Mouse (Mus musculus): ENCODE measurements around the gene Glis1.
A peak's percentile ranks its signal among the peaks of the same experiment; 100 is the strongest.

Glis1 gene

DNA sequence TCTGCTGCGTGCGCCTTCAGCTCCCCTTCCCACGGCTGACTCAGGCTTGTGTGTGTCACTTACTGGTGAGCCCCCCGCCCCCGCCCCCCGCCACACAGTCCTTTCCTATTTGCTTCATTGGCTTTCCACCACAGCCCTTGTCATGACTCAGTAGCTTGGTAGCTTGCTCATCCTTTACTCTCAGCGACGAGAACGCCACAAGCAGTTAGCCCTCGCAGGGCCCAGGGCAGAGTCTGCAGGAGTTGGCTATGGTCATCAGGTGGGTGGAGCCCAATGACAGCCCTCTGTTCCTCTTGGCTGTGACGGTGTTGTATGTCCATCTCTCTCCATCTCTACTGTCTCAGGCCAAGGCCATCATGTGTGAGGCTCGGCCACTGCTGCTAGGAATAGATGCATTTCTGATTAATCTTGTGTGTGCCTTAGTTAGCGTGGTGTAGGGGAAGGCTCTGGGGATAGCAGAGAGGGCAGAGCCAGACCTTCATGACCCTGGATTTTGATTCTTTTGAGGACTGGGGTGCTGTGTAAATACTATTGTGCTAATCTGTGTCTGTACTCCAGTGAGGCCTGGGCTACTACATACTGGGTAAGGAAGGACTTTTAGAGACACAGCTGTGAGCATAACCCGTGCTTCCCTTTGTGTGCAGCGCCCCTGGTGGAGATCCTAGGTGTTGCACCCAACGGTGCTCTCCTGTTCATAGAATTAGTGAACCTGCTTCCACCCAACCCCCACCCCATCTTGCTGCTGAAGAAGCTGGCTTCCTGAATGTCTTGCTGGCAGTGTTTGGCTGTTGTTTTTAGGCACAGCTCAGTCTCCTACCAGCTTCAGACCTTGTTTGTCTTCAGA is 19.0 kb downstream of the Glis1 start:
- peak; percentile 84 for DNase-seq (ENCODE audit: low spot score)

DNA sequence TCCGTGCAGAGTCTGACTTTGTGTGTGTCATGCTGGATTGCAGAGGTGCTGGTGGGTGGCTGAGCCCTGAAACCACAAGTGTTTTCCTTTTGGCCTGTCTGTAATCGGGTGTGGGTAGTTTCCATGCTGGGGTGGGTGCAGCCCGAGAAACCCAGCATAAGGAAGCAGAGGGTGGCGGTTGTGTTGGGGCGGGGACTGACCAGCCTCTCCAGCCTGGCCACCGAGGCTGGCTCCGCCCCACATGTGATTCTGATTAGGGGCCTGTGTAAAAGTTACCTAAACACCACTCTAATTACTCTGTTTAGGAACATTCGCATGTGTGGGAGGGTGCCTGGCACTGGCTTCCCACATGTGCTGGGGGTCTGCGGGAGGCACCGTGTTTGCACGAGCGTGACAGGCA is 23.2 kb downstream of the Glis1 start:
- no peak for DNase-seq (ENCODE audit: low spot score)

DNA sequence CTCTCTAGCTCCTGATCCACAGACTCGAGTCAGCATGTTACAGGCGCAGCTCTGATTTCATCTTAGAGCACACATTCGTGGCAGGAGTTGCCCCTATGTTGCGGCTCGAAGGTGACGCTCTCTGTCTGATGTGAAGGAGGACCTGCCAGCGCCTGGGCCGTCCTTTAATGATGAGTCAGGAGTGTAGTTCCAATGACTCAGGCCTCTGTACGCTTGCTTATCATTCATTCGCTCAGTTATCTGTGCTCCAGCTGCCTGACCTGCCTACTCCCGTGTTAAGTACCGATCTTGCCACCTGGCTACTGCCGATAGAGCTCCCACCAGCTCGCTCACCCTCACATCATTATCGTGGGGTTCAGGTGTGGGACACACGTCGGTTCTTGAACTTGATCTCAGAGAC is 24.5 kb downstream of the Glis1 start:
- no peak for DNase-seq (ENCODE audit: low spot score)

DNA sequence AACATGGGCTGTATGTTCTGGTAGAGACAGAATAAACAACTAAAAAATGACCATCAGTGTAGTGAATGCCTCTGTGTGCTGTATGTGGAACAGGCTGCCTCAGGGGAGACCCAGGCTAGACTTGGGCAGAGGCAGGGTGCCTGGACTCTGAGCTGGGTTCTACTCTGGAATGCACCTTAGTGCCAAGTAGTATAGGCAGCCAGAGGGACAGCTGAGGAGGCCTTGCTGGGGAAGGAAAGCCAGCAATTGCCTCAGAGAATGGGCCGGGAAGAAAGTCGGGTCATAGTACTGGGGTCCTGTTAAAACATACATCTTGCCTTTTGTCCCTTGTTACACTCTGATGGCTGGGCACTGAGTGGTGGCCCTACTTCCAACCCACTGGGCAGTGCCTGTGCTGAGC is 25.1 kb downstream of the Glis1 start:
- no peak for DNase-seq (ENCODE audit: low spot score)

DNA sequence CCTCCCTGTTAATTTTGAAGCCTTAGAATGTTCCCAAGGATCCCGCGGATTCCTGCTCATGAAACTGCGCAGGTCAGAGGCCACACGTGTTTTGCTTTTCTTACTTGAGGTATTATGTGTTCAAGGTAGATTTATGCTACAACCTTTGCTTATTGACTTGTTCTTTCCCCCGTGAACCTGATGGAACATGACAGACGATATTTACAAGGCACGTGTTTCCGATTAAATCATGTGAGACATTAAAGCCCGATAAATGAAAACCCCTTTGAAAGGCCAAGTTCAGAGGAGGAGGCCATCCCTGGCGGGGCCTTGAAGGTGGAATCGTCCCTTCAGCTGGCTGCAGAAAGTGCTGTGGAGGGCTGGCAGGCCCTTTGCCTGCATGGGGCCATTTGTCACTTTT is 26.1 kb downstream of the Glis1 start:
- DNase-seq (ENCODE audit: low spot score) = no peak

DNA sequence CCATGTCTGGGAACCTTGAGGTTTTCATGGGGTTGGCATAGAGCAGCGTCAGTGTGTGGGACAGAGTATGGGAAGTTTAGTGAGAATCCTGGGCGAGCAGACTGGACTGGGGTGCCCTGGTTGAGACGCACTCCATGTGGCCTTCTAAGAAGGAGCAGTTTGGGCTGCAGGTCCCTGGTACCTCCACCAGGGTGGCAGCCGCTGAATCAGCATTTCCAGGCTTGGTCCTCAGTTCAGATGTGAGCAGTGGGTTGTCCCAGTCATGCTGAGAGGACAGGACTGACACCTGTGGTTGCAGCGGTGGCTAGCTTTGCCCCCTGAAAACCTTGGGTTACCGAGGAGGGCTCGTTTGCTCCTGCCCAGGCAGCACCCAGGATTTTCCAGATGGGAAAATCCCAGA is 33.4 kb downstream of the Glis1 start:
- no peak for DNase-seq (ENCODE audit: low spot score)

DNA sequence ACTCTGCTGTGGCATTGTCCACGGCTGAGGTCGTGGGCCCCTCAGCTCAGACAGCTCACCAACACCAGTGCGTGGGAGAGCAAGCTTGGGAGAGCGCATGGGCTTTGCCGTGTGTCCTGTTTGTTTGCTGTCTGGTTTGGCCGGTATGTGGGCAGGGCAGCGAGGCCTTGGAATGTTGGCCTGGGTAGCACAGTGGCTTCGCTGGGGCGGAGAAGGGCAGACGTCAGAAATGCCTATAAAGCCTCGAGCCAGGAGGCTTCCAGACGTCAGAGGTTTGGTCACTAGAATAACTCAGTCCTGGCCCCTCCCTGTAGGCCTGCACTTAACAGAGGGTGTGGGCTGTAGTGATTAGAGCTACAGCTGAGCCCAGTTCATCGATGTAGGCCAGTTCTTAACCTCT is 33.9 kb downstream of the Glis1 start:
- DNase-seq (ENCODE audit: low spot score) = peak; percentile 53

DNA sequence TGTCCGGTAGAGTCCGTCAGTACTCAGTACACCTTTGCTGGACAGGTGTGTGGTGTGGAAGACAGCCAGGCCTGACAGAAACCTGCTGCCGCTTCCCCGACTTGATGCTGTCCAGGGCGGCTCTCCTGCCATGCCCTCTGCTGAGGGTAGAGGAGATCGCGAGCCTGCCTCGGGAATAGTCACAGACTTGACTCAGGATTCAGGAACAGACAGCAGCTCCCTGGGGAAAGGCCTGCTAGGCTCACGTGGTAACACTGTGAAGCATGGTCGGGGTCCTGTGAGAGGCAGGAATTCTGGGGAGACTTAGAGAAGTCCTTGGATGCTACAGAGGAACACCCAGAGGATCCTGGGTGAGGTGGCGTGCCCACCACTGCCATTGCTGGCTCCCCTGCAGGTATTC is 34.4 kb downstream of the Glis1 start:
- DNase-seq (ENCODE audit: low spot score) = no peak

DNA sequence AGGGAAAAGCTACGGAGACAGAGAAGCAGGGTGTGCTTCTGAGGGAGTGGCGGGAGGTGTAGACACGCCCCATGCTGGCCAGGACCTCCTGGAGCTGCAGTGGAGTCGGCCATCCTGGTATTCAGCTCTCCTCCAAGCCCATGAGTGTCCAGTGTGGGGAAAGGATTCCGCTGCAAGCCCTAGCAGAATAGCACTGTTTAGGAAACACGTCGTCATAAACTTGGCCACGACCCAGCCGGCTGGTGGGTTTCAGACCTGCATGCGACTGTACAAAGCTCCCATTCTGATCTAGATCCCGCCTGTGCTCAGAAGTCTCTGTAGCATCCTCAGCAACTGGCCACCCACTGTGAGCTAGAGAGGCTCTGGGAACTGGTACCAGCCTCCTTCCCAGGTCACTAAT is 41.9 kb downstream of the Glis1 start:
- DNase-seq (ENCODE audit: low spot score) = no peak

DNA sequence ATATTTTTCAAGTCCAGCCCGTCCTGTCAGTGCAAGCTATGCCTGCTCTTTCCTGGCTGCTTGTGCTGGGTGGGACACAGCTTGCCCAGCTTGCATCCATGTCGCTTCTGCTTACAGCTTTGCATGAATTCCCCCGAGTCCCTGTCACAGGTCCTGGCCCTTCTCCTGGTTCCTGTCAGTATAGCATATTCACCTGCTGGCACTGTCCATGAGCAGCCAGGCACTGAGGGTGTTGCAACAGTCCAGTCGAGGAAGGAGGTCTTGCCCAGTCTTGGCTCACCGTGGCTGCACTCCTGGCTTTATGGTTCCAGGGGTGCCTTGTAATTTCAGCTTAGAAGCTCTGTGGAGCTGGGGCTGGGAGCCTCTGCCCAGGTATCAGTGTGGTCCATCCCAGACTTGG is 44.6 kb downstream of the Glis1 start:
- no peak for DNase-seq (ENCODE audit: low spot score)

DNA sequence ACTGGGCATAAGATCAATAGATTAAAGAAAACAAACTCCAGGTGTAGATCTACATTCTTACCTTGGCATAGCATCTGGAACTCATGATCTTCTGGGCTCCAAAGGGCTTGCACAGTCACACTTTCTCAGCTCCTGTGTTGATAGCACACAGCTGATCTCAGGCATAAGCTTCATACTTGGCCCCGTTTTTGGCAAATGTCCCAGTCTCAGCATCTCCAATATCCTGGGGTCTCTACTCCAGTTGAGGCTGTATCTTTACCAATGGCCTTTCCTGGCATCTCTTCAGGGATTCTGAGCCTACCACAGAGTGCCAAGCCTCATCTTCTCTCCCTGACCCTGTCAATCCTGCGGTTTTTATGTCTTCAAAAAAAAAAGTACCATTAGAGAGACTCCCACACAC is 48.1 kb downstream of the Glis1 start:
- no peak for DNase-seq (ENCODE audit: low spot score)

DNA sequence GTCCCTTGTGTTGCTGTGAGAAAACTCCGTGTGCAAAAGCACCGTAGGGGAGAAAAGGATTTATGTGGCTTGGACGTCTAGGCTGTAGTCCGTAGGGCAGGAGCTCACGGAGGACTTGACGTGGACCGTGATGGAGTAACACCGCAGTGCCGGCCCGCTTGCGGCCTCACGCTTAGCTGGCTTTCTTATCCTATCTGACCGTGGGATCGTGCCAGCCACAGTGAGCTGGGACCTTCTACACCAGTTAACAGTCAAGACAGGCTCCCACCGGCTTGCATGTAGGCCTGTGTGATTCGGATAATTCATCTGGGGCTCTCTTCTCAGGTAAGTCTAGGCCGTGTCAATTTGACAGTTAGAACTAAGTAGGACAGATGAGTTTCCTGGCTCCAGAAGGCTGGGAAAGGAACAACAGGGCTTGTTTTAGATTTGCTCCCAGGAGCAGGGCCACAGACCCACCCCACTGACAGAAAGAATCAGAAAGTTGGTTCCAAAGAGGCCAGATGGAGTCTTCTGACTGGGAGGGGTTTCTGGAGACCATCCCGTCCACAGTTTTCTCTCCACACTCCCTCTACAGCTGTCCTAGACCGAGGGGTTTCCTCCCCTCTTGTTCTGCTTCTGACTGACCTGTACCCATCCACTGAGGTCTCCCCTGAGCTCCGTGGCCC is 49.3 kb downstream of the Glis1 start:
- DNase-seq (ENCODE audit: low spot score) = no peak

DNA sequence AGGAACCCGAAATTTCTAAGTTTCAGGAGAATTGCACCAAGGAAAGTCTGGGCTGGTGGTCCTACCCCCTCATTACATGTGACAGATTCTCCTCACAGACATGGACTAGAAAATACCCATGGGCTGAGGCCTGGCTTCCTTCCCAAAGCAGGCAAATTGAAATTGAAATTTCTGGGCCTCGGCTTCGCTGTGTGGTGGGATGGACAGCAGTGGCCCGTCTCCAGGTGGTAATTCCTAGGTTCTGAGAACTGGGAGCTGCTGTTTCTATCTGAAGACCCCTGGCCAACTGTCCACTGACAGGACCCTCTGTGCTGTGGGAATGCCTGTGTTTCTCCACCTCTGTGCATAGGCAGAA is 49.8 kb downstream of the Glis1 start:
- DNase-seq (ENCODE audit: low spot score) = no peak

DNA sequence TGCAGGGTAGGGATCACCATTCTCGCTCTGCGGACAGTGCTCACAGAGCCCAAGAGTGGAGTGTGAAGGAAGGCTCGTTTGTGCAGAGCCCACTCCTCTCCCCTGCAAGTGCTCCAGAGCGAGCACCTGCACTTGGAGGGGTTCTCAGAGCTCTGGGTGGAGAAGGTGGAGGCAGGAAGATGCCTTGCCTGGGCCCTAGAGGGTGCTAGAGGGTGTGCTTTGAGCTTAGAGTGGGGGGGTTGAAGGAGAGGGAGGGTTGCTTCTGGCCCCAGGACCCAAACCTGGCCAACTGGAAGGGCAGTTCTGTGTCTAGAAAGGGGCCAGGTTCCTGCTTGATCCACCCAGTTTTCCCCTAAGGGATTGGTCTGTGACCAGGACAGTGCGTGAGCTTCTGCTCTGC is 51.5 kb downstream of the Glis1 start:
- no peak for DNase-seq (ENCODE audit: low spot score)

DNA sequence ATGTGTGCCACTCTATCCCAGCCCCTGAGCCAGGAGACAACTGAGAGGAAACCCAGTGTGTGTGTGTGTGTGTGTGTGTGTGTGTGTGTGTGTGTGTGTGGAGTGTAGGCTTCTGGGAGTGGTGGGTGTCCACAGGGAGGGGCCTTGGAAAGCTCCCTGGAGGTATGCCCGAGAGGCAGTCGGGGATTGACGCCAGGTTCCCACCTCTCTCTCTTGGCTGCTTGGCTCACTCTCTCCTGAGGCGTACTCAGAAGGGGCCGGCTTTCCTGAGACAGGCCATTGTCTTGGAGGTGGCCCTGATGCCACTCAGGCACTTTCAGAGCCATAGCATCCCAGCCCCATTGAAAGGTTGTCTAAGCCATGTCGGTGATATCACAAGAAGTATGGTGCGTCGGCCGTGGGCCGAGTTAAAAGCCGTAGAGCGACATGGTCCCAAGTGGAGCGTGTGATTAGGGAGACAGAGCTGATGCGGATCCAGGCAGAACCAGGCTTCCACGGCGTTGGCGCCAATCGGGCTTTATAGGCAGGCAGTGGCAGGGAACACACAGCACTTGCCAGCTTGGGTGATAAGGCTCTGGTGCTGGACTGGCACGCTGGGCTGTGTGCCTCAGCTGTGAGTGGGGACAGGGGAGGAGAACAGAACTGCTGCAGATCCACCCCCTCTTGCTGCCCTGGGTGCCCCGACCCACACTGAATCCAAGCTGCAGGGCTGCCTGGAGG is 54.9 kb downstream of the Glis1 start:
- no peak for DNase-seq (ENCODE audit: low spot score)

DNA sequence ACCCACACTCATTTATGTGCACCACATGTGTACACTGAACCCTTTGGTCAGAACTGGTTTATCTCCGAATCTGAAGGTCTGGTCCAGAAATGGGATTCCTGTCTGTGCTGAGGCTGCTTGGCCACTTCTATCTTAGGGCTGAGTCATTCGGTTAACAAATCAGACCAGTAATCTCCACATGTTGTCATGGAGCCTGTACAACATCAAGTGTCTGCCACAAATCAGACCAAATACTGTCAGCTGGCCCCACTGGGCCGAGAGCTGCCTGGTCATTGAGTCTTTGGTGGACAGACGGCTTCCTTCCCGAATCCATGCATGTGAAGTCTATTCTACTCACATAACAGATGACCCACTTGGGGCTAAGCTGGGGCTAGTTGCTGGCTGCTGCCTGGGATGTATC is 58.6 kb downstream of the Glis1 start:
- no peak for DNase-seq (ENCODE audit: low spot score)

DNA sequence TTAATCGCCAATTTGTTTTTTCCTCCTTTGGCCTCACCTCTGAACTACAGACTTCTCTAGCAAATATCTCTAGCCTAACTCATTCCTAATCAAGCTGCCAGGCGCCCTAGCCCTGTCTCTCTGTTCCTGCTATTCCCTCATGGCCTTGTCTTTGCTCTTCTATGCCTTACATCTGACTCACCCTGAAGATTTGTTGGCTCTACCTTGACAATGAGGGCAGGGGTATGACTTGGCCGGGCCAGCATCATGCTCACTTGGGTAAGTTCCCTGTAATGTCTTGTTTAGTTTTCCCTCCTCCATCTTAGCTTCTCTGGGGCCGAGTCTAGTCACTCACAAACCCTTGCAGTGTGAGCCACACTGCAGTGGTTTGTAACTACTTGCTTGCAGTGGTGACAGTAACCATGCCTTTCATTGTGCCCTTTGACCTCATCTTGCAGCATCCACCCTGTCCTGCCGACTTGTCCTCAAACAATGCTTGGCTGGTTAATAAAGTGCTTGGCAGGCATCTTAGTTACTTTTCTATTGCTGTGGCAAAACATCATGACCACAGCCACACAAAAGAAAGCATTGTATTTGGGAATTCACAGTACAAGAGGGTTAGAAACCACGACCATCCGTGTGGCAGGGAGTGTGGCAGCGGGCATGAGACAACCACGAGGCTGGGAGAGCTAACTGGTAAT is 61.5 kb downstream of the Glis1 start:
- DNase-seq (ENCODE audit: low spot score) = no peak

DNA sequence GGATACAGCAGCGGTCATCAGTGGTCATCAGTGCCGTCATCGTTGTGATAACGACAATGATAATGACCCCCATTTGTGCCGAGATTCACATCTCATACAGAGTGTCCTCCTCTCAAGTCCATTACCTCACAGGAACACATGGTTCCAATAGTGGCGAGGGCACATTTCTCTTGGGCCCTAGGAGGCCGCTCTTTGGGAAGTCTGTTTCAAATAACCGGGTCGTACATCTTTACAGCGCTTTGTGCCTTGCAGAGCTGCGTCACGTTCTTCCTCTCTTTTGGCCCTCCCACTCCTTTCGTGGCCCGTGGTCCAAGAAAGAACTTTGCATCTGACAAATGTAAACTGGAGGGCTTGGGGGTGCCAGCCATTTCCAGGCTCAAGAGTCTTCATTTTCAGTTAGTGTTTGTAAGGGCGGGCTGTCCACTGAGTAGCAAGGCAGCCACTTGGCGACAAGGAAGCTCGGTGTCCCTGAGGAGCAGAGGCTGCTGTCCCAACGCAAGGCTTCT is 63.1 kb downstream of the Glis1 start:
- DNase-seq (ENCODE audit: low spot score) = no peak

DNA sequence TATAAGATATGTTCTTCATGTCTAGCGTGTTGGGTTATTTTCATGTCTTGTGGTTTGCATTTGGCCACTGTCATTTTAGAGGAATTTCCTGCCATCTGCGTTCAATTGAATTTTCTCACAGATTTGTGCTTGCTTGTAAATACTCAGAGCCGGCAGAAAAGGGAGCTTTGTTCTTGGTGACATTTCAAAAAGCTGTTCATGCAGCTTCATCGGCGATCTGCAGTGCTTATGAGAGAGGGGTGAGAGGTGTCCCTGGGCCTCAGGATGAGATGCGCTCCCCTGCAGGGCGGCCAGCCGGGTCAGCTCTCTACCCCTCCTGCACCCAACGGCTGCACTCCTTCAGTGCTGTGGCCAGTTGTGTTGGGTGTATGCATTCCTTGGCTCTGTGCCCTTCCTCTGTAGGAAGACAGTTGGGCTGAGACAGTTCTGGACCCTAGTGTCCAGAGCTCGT is 68.2 kb downstream of the Glis1 start:
- DNase-seq (ENCODE audit: low spot score) = no peak

DNA sequence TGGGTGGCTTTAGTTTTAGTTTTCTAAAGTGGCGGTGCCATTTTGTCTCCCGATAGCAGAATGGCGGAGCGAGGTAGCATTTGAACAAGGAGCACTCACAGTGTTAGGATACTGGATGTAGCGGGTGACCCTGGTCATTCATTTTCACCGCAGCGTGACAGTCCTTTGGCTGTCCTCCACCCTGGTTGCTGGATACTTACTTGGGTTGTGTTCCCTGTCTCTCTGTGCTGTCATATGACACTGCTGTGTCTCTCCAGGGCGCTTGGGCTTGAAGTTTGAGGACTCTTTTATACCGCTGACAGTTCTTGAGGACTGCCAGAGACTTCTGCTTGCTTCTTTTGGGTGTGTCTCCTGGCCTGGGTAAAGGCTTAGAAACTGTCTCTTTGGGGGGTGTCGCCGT is 80.6 kb downstream of the Glis1 start:
- no peak for DNase-seq (ENCODE audit: low spot score)

DNA sequence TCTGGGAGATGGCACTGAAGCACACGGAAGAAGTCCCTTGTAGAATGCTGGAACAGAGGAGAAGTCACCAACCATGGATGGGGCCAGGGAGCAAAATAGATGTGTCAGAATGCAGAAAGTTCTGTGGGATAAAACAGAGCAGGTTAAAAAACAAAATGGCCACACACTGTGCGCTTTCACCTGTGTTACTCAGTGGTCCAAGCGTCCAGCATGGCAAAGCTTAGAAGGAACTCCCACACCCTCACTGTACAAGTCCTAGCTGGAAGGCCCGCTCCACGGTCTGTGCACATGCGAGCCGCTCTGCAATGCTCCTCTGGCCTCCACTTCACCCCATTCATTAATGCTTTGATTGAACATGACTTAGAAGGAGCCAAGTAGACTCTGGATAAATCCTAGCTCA is 81.2 kb downstream of the Glis1 start:
- no peak for DNase-seq (ENCODE audit: low spot score)

DNA sequence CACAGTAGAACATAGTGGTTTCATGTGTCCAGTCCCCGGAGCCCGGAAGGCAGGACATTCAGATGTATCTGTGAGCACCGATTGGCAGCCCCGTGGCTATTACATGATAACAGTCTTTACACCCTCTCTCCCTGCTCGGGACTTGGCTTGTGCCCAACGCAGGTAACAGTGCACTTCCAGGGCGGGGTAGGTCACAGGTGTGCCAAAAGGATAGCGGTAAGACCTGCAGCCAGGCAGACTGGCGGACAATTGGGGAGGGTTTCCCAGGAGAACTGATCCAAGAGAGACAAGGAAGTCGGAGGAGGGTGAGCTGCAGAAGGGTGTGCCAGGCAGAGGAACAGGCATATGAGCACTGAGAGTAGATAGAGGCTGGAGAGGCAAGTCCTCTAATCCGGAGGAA is 84.4 kb downstream of the Glis1 start:
- DNase-seq (ENCODE audit: low spot score) = no peak
